Mouse (Mus musculus) E14TG2a.4 (cell line): Measurements from ENCODE around the gene Ryr2.
A peak's percentile ranks its signal among the peaks of the same experiment; 100 is the strongest.

Source experiments
- H3K27me3 ChIP-seq: 2 replicates; pipeline ENCODE4 v1.6.1; 2014; ENCODE audit warnings: low read length, control low read depth; ENCODE audit not compliant: insufficient read depth
- H3K36me3 ChIP-seq: 2 replicates; pipeline ENCODE4 v1.6.1; 2014; ENCODE audit warnings: low read length, control low read depth; ENCODE audit not compliant: insufficient read depth
- H3K4me1 ChIP-seq: replicated peaks from 2 replicates; pipeline ENCODE4 v1.6.1; 2014; ENCODE audit warnings: low read depth, low read length, control low read depth
- H3K4me3 ChIP-seq: replicated peaks from 2 replicates; pipeline ENCODE4 v1.5.1; 2014; ENCODE audit warnings: mild to moderate bottlenecking, low read length
- H3K9me3 ChIP-seq: 2 replicates; pipeline ENCODE4 v1.6.1; 2014; ENCODE audit warnings: low read length, control low read depth
- CTCF ChIP-seq: conservative IDR thresholded peaks from 2 replicates; pipeline ENCODE4 v1.5.1; 2014; ENCODE audit warnings: low read length
- NANOG ChIP-seq: IDR thresholded peaks from 2 replicates; pipeline ENCODE4 v1.6.1; 2014; ENCODE audit warnings: borderline replicate concordance, low read length, mixed read lengths
- POU5F1 ChIP-seq: IDR thresholded peaks from 2 replicates; pipeline ENCODE4 v1.6.1; 2014; ENCODE audit warnings: low read length, borderline replicate concordance

Gene Ryr2

GRCm38 (mm10) chr13:11919448-11919847 lies 187.3 kb downstream of the Ryr2 start:
- Histone ChIP-seq H3K36me3 (no peaks in the 10 kb centered on the region), H3K27me3 (no peaks in the 10 kb centered on the region), H3K4me3 (no peak overlapping the region), H3K9me3 (peaks cover 10% of the 10 kb centered on the region; the same call in 1 of the 2 replicates), H3K4me1 (peaks cover 26% of the 10 kb centered on the region)
- no peak for TF ChIP-seq NANOG
- no peak for TF ChIP-seq CTCF
- no peak for TF ChIP-seq POU5F1

GRCm38 (mm10) chr13:11915619-11916018 lies 191.1 kb downstream of the Ryr2 start:
- H3K36me3 ChIP-seq, result no peaks in the 10 kb centered on the region
- no peaks in the 10 kb centered on the region for H3K27me3 ChIP-seq
- no peak overlapping the region for H3K4me3 ChIP-seq
- H3K9me3 ChIP-seq, result peaks cover 8% of the 10 kb centered on the region; the same call in 1 of the 2 replicates
- H3K4me1 ChIP-seq, result peaks cover 49% of the 10 kb centered on the region
- TF ChIP-seq NANOG, result no peak
- no peak for TF ChIP-seq POU5F1
- no peak for TF ChIP-seq CTCF

- Histone ChIP-seq H3K9me3 (peaks cover 7% of the 10 kb centered on the region; the same call in 1 of the 2 replicates), H3K4me3 (no peak overlapping the region)
- TF ChIP-seq POU5F1 (no peak), CTCF (no peak), NANOG (no peak)
Measured at GRCm38 (mm10) chr13:11914682-11915081, 192.1 kb downstream of the Ryr2 start.

GRCm38 (mm10) chr13:11912208-11912607 lies 194.5 kb downstream of the Ryr2 start:
- peaks cover 70% of the 10 kb centered on the region for H3K4me1 ChIP-seq
- H3K36me3 ChIP-seq, result no peaks in the 10 kb centered on the region
- H3K9me3 ChIP-seq, result peaks cover 7% of the 10 kb centered on the region; the same call in 1 of the 2 replicates
- no peak overlapping the region for H3K4me3 ChIP-seq
- H3K27me3 ChIP-seq, result no peaks in the 10 kb centered on the region
- TF ChIP-seq CTCF (no peak), POU5F1 (peak; percentile 57; the same call in 1 of the 2 replicates), NANOG (no peak)

More at GRCm38 (mm10) chr13:11914682-11915081, 192.1 kb downstream of the Ryr2 start:
- H3K4me1 ChIP-seq, result peaks cover 54% of the 10 kb centered on the region
- no peaks in the 10 kb centered on the region for H3K36me3 ChIP-seq
- H3K27me3 ChIP-seq, result no peaks in the 10 kb centered on the region

GRCm38 (mm10) chr13:11908123-11908522 lies 198.6 kb downstream of the Ryr2 start:
- Histone ChIP-seq H3K36me3 (no peaks in the 10 kb centered on the region), H3K4me3 (peak overlapping the region; percentile 26; the same call in 1 of the 2 replicates), H3K4me1 (peaks cover 82% of the 10 kb centered on the region), H3K27me3 (no peaks in the 10 kb centered on the region), H3K9me3 (no peaks in the 10 kb centered on the region)
- TF ChIP-seq POU5F1 (no peak), NANOG (no peak), CTCF (no peak)

- H3K4me1 ChIP-seq, result peaks cover 68% of the 10 kb centered on the region
- 0 out of 2 replicates have a peak, but pooled peaks cover 1% of the 10 kb centered on the region for H3K9me3 ChIP-seq
- no peak overlapping the region for H3K4me3 ChIP-seq
- H3K27me3 ChIP-seq, result no peaks in the 10 kb centered on the region
- TF ChIP-seq CTCF (no peak), NANOG (no peak), POU5F1 (no peak)
- no peaks in the 10 kb centered on the region for H3K36me3 ChIP-seq
Measured at GRCm38 (mm10) chr13:11905126-11905525, 201.6 kb downstream of the Ryr2 start.

- H3K36me3 ChIP-seq, result no peaks in the 10 kb centered on the region
- no peaks in the 10 kb centered on the region; the same call in 1 of the 2 replicates for H3K27me3 ChIP-seq
- peaks cover 51% of the 10 kb centered on the region for H3K4me1 ChIP-seq
- TF ChIP-seq POU5F1 (no peak), NANOG (no peak), CTCF (no peak)
- H3K9me3 ChIP-seq, result 0 out of 2 replicates have a peak, but pooled peaks cover 6% of the 10 kb centered on the region
- no peak overlapping the region for H3K4me3 ChIP-seq
Measured at GRCm38 (mm10) chr13:11903272-11903671, 203.5 kb downstream of the Ryr2 start.

- peaks cover 47% of the 10 kb centered on the region for H3K4me1 ChIP-seq
- H3K36me3 ChIP-seq, result no peaks in the 10 kb centered on the region
- no peak; the same call in 1 of the 2 replicates for TF ChIP-seq NANOG
- no peak for TF ChIP-seq CTCF
- no peak for TF ChIP-seq POU5F1
- H3K4me3 ChIP-seq, result no peak overlapping the region
- no peaks in the 10 kb centered on the region; the same call in 1 of the 2 replicates for H3K27me3 ChIP-seq
- H3K9me3 ChIP-seq, result 0 out of 2 replicates have a peak, but pooled peaks cover 6% of the 10 kb centered on the region
Measured at GRCm38 (mm10) chr13:11902856-11903255, 203.9 kb downstream of the Ryr2 start.

GRCm38 (mm10) chr13:11900631-11901030 lies 206.1 kb downstream of the Ryr2 start:
- no peak for TF ChIP-seq CTCF
- TF ChIP-seq POU5F1, result no peak
- no peak for TF ChIP-seq NANOG
- H3K27me3 ChIP-seq, result no peaks in the 10 kb centered on the region; the same call in 1 of the 2 replicates
- peaks cover 26% of the 10 kb centered on the region for H3K4me1 ChIP-seq
- H3K4me3 ChIP-seq, result no peak overlapping the region
- 0 out of 2 replicates have a peak, but pooled peaks cover 6% of the 10 kb centered on the region for H3K9me3 ChIP-seq
- no peaks in the 10 kb centered on the region for H3K36me3 ChIP-seq
